Mouse (Mus musculus) E14TG2a.4 (cell line): ENCODE measurements around the gene Trmt10c.
A peak's percentile ranks its signal among the peaks of the same experiment; 100 is the strongest.
"Not testable (repeated sequence)": the region's sequence is repeated elsewhere in the genome, so short reads cannot be mapped to it uniquely, and the experiment has no call there.

ENCODE experiments used
- H3K27me3 ChIP-seq: 2 replicates; pipeline ENCODE4 v1.6.1; 2014; ENCODE audit warnings: low read length, control low read depth; ENCODE audit not compliant: insufficient read depth
- H3K36me3 ChIP-seq: 2 replicates; pipeline ENCODE4 v1.6.1; 2014; ENCODE audit warnings: low read length, control low read depth; ENCODE audit not compliant: insufficient read depth
- H3K4me1 ChIP-seq: replicated peaks from 2 replicates; pipeline ENCODE4 v1.6.1; 2014; ENCODE audit warnings: low read depth, low read length, control low read depth
- H3K4me3 ChIP-seq: replicated peaks from 2 replicates; pipeline ENCODE4 v1.5.1; 2014; ENCODE audit warnings: mild to moderate bottlenecking, low read length
- H3K9me3 ChIP-seq: 2 replicates; pipeline ENCODE4 v1.6.1; 2014; ENCODE audit warnings: low read length, control low read depth
- CTCF ChIP-seq: conservative IDR thresholded peaks from 2 replicates; pipeline ENCODE4 v1.5.1; 2014; ENCODE audit warnings: low read length
- NANOG ChIP-seq: IDR thresholded peaks from 2 replicates; pipeline ENCODE4 v1.6.1; 2014; ENCODE audit warnings: borderline replicate concordance, low read length, mixed read lengths
- POU5F1 ChIP-seq: IDR thresholded peaks from 2 replicates; pipeline ENCODE4 v1.6.1; 2014; ENCODE audit warnings: low read length, borderline replicate concordance

The Trmt10c gene

DNA sequence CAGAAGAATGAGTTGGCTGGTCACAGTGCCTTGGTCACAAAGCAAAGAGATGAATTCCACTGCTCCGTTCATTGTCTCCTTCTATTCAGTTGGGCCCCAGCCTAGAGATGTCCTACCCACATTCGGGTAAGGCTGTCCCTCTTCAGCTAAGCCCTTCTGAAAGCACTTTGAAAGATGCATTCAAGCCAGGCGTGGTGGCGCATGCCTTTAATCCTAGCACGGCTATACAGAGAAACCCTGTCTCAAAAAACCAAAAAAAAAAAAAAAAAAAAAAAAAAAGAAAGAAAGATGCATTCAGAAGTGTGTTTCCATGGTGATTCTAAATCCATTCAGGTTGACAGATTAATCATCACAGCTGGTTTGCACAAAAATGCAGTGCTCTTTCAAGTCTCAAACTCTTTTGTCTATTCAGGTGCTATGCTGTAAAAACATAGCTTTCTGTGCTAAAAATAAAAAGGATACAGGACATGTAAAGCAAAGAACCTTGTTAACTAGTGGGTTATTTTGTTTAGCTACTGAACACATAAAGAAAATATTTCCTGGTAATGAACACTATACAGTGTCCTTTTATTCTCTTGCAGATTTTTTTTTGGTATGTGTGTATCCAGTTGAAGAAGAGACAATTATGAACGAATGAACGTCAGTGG, 19.4 kb upstream of the Trmt10c start:
- Histone ChIP-seq H3K27me3 (no peaks in the 10 kb centered on the region), H3K36me3 (no peaks in the 10 kb centered on the region), H3K4me1 (peaks cover 7% of the 10 kb centered on the region; the same call in 1 of the 2 replicates), H3K4me3 (no peak overlapping the region), H3K9me3 (no peaks in the 10 kb centered on the region)
- TF ChIP-seq CTCF = no peak
- TF ChIP-seq POU5F1 = no peak
- TF ChIP-seq NANOG = no peak

DNA sequence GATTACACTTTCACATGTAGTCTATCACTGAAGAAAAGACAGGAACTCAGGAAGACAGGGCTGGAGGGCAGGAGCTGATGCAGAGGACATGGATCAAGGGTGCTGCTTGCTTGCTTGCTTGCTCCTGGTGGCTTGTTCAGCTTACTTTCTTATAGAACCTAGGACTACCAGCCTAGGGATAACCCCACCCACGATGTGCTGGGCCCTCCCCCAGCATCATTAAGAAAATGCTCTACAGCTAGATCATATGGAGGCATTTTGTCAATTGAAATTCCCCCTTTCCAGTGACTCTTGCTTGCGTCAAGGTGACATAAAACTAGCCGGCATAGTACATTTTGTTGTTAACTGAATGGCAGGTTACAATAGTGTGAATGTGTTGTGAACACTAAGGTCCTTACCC, 18.3 kb upstream of the Trmt10c start:
- H3K27me3 ChIP-seq = no peaks in the 10 kb centered on the region
- TF ChIP-seq NANOG (no peak), POU5F1 (no peak), CTCF (no peak)
- peaks cover 7% of the 10 kb centered on the region; the same call in 1 of the 2 replicates for H3K4me1 ChIP-seq
- no peaks in the 10 kb centered on the region for H3K36me3 ChIP-seq
- H3K9me3 ChIP-seq = no peaks in the 10 kb centered on the region
- no peak overlapping the region for H3K4me3 ChIP-seq

DNA sequence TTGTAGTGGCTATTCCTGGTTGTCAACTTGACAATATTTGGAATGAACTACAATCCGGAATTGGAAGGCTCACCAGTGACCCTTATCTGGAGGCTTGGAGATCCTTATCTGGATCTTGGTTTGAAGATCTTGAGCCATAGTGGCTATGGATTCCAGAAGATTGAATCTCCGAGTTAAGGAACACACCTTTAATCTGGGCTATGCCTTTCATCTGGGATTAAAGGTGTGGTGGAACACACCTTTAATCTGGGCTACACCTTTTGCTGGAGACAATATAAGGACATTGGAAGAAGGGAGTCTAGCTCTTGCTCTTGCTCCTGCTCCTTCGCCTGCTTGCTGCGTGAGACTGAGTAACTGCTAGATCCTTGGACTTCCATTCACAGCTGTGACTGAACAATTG, 10.4 kb upstream of the Trmt10c start, which contains the start of gene Senp7:
Gene Senp7 (plus strand): TSS at position 301 of the 400 bp plus-strand sequence.
- H3K9me3 ChIP-seq, H3K36me3 ChIP-seq, H3K4me1 ChIP-seq, H3K27me3 ChIP-seq, H3K4me3 ChIP-seq: not testable (repeated sequence)

DNA sequence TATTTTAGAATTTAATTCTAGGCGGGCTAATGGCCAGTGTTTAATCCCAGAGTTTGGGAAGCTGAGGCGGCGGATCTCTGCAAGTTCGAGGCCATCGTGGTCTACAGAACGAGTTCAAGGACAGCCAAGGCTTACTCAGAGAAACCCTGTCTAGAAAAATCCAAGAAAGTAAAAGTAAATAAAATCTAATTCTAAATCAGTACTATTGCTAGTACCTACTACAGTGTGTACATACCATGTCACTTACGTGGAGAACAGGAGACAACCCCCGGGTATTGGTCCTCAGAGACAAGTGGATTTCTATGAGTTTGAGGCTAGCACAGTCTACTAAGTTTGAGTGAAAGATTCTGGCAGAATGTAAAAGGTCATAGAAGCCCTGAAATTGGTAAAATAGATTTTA, 471 bp upstream of the Trmt10c start:
- Histone ChIP-seq H3K9me3 (peaks cover 3% of the 10 kb centered on the region), H3K36me3 (peaks cover 31% of the 10 kb centered on the region), H3K4me3 (peak overlapping the region; percentile 91), H3K27me3 (no peaks in the 10 kb centered on the region), H3K4me1 (peaks cover 25% of the 10 kb centered on the region)
- TF ChIP-seq NANOG (no peak), POU5F1 (no peak), CTCF (no peak)

DNA sequence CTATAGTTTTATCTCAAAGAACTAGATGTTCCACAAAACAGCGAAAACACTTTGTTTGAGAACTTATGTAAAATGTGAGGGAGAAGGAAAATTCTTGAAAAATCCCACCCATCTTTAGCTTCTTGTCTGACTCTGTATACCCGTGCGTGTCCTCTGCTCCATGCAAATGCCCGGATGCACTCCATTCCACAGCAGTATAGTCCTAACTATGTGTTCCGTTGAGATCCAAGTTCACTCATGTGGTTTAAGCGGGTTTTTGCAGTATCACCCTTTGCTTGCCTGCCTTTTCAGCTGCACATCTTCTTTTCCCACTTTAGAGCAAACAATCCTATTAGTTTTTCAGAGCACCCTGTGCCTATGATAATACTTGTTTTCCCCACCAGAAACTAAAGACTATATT, 1.1 kb downstream of the Trmt10c start:
- Histone ChIP-seq H3K36me3 (peaks cover 47% of the 10 kb centered on the region), H3K4me1 (peaks cover 25% of the 10 kb centered on the region), H3K27me3 (no peaks in the 10 kb centered on the region), H3K9me3 (peaks cover 3% of the 10 kb centered on the region), H3K4me3 (peak overlapping the region; percentile 91)
- TF ChIP-seq POU5F1 = no peak
- no peak for TF ChIP-seq NANOG
- no peak for TF ChIP-seq CTCF

DNA sequence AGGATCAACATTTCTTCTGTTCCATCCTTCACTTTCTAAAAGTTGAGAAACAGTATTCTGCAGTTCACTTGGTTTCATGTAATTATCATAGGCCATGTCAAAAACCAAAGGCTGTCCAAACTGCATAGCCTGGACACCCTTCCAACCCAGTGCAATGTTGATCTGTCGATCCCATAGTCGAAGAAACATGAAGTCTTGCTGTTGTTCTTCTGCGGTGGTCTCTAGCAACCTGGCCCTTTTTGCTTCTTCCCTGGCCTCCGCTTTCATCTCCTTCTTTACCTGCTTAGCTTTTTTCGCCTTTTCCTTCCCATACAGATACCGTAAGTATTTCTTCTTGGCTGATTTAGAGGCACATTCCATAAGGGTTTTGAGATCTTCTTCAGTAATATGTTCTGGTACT, 3.1 kb downstream of the Trmt10c start:
- H3K4me3 ChIP-seq = no peak overlapping the region
- H3K4me1 ChIP-seq = peaks cover 36% of the 10 kb centered on the region

DNA sequence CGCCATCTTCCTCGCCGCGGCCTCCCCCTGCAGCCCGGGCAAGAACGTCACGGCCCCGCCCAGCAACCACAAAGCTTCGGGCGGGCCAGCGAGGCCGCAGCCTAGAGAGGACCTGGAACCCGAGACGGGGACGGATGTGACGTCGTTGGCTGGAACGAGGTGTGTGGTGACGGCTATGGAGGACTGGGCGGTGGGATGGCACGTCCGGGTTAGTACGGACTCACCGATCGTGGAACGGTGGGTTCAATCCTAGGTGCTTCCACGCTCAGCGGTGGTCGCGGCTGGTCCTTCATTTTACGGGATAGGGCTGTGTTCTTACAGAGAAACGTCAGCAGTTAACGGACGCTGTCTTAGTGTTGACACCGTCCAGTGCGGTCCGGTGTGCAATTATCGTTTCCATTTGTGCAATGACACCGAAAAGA, 7.9 kb downstream of the Trmt10c start, which contains the start of gene Pcnp:
Gene Pcnp (minus strand): TSS at position 79 of the 422 bp plus-strand sequence.
- H3K36me3 ChIP-seq = peaks cover 55% of the 10 kb centered on the region
- peaks cover 52% of the 10 kb centered on the region for H3K4me1 ChIP-seq
- no peaks in the 10 kb centered on the region for H3K9me3 ChIP-seq
- H3K27me3 ChIP-seq = no peaks in the 10 kb centered on the region
- peak within 1 kb of the TSS; percentile 96 for H3K4me3 ChIP-seq
- no peak for TF ChIP-seq CTCF
- TF ChIP-seq POU5F1 = no peak
- no peak for TF ChIP-seq NANOG

More for the DNA sequence above, 3.1 kb downstream of the Trmt10c start:
- H3K9me3 ChIP-seq = no peaks in the 10 kb centered on the region
- TF ChIP-seq NANOG (no peak), CTCF (no peak), POU5F1 (no peak)
- peaks cover 48% of the 10 kb centered on the region for H3K36me3 ChIP-seq
- H3K27me3 ChIP-seq = no peaks in the 10 kb centered on the region

DNA sequence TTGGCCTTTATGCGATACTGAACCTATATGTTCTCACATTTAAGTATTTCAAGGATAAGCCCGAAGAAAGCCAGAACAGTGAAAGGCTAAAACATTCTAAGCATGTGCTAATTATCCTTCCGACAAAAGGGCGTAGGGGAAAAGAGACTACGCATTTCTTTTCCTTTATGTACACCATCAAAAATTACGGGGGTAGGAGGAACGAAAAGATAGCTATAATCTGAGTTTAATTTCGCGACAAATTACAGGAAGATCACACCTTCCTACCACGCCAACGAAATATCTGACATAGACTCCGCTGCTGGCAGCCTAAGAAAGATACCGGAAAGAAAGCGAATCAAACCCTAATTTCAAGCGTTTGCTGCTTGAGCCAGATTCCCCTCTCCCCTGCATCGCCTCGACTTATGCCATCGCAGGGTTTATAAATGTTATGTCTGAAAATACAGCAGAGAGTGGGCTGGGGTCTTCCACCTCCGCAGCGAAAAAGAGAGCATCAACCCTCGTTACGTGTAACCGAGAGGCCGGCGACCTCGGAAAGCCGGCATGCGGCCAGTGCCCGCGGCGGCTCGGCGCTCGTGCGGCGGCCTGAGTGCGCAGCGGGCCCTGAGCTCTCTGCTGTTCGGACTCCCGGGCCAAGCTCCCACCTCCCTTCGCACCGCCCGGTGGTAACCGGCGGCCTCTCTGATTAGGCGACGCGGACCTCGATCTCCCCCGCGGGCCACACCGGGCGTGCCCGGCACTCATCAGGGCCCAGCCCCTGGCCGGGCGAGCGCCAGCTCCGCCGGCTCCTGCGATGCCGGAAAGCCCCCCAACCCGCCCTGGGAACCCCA, 8.7 kb downstream of the Trmt10c start:
- Histone ChIP-seq H3K27me3 (no peaks in the 10 kb centered on the region), H3K9me3 (no peaks in the 10 kb centered on the region), H3K4me3 (peak overlapping the region; percentile 96), H3K36me3 (peaks cover 54% of the 10 kb centered on the region), H3K4me1 (peaks cover 50% of the 10 kb centered on the region)
- no peak for TF ChIP-seq POU5F1
